Mouse (Mus musculus) liver, embryonic 12.5 days (tissue): ENCODE results near the gene Bak1. TPM values are rescaled to one million over a fixed set of nuclear protein-coding genes. Genes with fewer than 3 reads are reported as not detected.
A peak's percentile ranks its signal among the peaks of the same experiment; 100 is the strongest.

Source experiments
- ATAC-seq: fragments of 200-750 bp; cut with Nextera tagmentation; 2 replicates; pipeline ENCODE4 v1.8.0; 2017; ENCODE audit warnings: moderate number of reproducible peaks, mild to moderate bottlenecking, moderate library complexity
- H3K27ac ChIP-seq: fragments of 300-500 bp; sonication (generic); 2 replicates; pipeline ENCODE4 v1.5.1; 2016; ENCODE audit warnings: mild to moderate bottlenecking
- H3K27me3 ChIP-seq: fragments of 300-500 bp; sonication (generic); replicated peaks from 2 replicates; pipeline ENCODE4 v1.6.1; 2016; ENCODE audit warnings: mild to moderate bottlenecking, moderate library complexity
- H3K36me3 ChIP-seq: fragments of 300-500 bp; sonication (generic); 2 replicates; pipeline ENCODE4 v1.6.1; 2016; ENCODE audit warnings: mild to moderate bottlenecking, moderate library complexity
- H3K4me1 ChIP-seq: fragments of 300-500 bp; sonication (generic); 2 replicates; pipeline ENCODE4 v1.6.1; 2016
- H3K4me2 ChIP-seq: fragments of 300-500 bp; sonication (generic); 2 replicates; pipeline ENCODE4 v1.6.1; 2016; ENCODE audit warnings: mild to moderate bottlenecking, moderate library complexity
- H3K4me3 ChIP-seq: fragments of 300-500 bp; sonication (generic); 2 replicates; pipeline ENCODE4 v1.5.1; 2016; ENCODE audit warnings: mild to moderate bottlenecking, moderate library complexity
- H3K9ac ChIP-seq: fragments of 300-500 bp; sonication (generic); 2 replicates; pipeline ENCODE4 v1.6.1; 2016; ENCODE audit warnings: mild to moderate bottlenecking, moderate library complexity
- H3K9me3 ChIP-seq: fragments of 300-500 bp; sonication (generic); replicated peaks from 2 replicates; pipeline ENCODE4 v1.6.1; 2016; ENCODE audit warnings: mild to moderate bottlenecking, moderate library complexity
- WGBS: fragments of 180-500 bp; shearing (Covaris S2); methylation state at CpG from one replicate; pipeline ENCODE4 v1.1.7; 2016; ENCODE audit not compliant: insufficient replicate concordance; 5-methylcytosine and 5-hydroxymethylcytosine counted together
- polyA plus RNA-seq: library from polyadenylated mRNA; unstranded; fragments of >200 nt; fragmentation: Nextera tagmentation; extraction: Ambion mirVana; gene quantifications from 2 replicates; pipeline ENCODE4 v1.2.1, GENCODE M21; 2016

Bak1 gene
- polyA plus RNA-seq, 1 experiment from 2014 or later: 3.2 TPM

DNA sequence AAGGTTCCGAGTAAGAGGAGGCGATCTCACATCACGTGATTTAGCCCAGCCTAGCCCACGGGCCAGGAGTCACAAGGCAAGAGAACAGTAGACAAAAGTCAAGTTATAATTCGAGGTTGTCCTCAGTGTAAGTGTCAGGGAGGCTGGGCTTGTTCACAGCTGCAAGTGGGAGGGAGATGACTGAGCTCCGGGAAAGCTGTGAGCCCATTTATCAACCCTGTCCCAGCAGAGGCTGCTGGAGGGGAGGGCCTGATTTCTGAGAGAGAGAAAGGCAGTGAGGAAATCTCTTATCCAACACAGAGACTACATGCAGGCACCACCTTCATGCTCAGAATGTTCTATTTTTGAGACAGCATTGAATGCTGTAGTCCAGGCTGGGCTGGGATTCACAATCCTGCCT is 15.9 kb downstream of the Bak1 start:
- WGBS: 30% methylated on average over 6 of the region's 6 CpGs
- no peaks in the 10 kb centered on the region for H3K27me3 ChIP-seq
- peak overlapping the region; percentile 62 for H3K4me2 ChIP-seq
- no peaks in the 10 kb centered on the region for H3K9me3 ChIP-seq
- no peaks in the 10 kb centered on the region for H3K36me3 ChIP-seq
- peak; percentile 49; the same call in 1 of the 2 replicates for ATAC-seq
- H3K4me1 ChIP-seq: peaks cover 28% of the 10 kb centered on the region
- H3K9ac ChIP-seq: peak overlapping the region; percentile 29; the same call in 1 of the 2 replicates
- H3K27ac ChIP-seq: peak overlapping the region; percentile 30; the same call in 1 of the 2 replicates
- no peak overlapping the region for H3K4me3 ChIP-seq

DNA sequence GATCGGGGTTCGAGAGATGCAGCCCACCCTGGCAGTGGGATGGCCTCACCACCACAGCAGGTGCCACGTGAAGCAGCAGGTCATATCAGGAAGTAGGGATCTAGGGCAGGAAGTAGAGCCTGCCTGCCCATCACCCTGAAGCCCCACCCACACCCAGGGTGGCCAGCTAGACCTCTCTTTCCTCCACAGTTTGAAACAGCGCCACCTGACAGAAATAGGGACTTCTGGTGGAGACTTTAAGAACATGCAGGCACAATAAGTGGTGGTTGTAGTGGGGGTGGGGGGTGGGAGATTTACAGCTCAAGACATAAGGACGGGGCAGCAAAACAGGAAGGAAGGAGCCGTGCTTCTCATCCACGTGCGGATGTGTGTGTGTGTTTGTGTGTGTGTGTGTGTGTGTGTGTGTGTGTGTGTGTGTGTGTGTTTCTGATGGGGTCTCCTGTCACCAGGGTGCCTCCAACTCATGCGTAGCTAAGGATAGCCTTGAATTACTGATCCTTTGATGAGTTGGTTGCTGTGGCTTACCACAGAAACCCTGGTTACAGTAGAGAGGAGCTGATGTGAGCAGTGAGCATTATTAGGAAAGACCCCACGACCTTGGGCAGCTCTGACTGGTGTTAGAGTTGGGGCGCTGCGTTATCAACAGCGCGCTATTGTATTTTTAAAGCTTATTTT is 16.7 kb downstream of the Bak1 start:
- Histone ChIP-seq H3K27ac (peak overlapping the region; percentile 7; the same call in 1 of the 2 replicates), H3K27me3 (no peaks in the 10 kb centered on the region; the same call in 1 of the 2 replicates), H3K4me1 (peaks cover 22% of the 10 kb centered on the region), H3K9me3 (no peaks in the 10 kb centered on the region), H3K9ac (peak overlapping the region; percentile 29; the same call in 1 of the 2 replicates), H3K36me3 (no peaks in the 10 kb centered on the region), H3K4me2 (peak overlapping the region; percentile 62), H3K4me3 (peak overlapping the region; percentile 28)
- ATAC-seq: peak; percentile 68
- 23% methylated on average over 14 of the region's 14 CpGs for WGBS

DNA sequence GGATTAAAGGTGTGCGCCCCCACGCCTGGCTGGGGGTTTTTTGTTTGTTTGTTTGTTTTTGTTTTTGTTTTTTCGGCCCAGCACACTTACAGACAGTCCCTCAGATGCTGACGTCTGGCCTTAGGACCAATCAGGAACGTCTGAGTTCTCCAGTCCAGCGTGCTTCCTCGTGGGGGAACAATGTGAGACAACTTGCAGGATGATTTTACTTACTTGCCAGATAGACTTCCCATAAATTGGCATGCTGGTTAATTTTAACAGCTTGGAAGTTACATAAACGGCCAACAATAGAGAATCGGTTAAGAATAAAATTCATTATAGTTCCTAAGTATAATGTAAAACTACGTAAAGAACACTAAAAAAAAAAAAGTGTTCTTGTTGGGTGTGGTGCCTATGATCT is 17.6 kb downstream of the Bak1 start:
- H3K9ac ChIP-seq: no peak overlapping the region
- H3K4me1 ChIP-seq: peaks cover 20% of the 10 kb centered on the region
- H3K4me3 ChIP-seq: no peak overlapping the region
- no peak overlapping the region for H3K4me2 ChIP-seq
- H3K36me3 ChIP-seq: no peaks in the 10 kb centered on the region
- WGBS: 80% methylated on average over 10 of the region's 10 CpGs
- no peaks in the 10 kb centered on the region; the same call in 1 of the 2 replicates for H3K27me3 ChIP-seq
- no peaks in the 10 kb centered on the region for H3K9me3 ChIP-seq
- no peak for ATAC-seq
- H3K27ac ChIP-seq: no peak overlapping the region

DNA sequence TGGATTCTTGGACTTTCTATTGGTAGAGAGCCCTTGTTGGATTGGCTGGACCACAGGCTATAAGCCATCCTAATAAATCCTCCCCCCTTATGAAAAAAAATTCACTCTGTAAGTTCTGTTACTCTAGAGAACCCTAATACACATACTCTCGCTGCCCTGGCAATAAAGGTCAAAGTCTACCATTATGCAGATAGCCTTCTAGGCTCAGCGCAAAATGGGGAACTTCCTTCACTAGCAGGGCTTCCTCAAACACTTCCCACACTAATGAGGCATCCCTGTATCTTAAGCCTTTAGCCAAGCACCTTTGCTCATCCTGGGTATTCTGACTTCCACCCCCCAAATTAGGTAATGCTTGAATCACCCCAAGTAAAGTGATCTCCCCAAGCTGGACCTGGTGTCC is 20.5 kb downstream of the Bak1 start:
- 37% methylated on average over 2 of the region's 2 CpGs for WGBS
- H3K9me3 ChIP-seq: no peaks in the 10 kb centered on the region
- H3K27me3 ChIP-seq: peaks cover 17% of the 10 kb centered on the region
- no peak overlapping the region for H3K27ac ChIP-seq
- H3K9ac ChIP-seq: no peak overlapping the region
- H3K4me2 ChIP-seq: no peak overlapping the region
- H3K4me3 ChIP-seq: no peak overlapping the region
- ATAC-seq: no peak
- peaks cover 19% of the 10 kb centered on the region for H3K4me1 ChIP-seq
- no peaks in the 10 kb centered on the region for H3K36me3 ChIP-seq

DNA sequence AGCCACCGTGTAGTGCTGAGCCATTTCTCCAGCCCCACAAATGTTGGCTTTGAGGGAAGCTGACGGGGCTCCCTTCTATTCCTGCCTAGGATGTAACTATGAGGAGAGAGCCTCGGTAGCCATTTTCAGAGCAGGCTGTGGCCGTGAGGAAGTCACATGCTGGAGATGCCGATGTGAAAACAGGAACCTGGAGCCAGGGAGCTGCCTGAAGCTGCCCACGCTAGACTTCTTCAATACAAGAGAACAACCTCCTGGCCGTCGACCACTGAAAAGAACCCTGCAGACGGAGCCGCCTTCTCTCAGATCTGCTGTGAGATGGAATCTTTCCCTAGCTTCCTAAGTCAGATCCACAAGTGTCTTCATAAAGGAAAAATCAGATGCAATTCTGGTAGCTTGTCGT is 23.2 kb downstream of the Bak1 start:
- no peak for ATAC-seq
- Histone ChIP-seq H3K36me3 (no peaks in the 10 kb centered on the region), H3K9me3 (no peaks in the 10 kb centered on the region), H3K4me1 (no peaks in the 10 kb centered on the region), H3K4me2 (no peak overlapping the region), H3K27ac (no peak overlapping the region), H3K9ac (no peak overlapping the region), H3K4me3 (no peak overlapping the region), H3K27me3 (peaks cover 17% of the 10 kb centered on the region)
- WGBS: 28% methylated on average over 11 of the region's 11 CpGs

DNA sequence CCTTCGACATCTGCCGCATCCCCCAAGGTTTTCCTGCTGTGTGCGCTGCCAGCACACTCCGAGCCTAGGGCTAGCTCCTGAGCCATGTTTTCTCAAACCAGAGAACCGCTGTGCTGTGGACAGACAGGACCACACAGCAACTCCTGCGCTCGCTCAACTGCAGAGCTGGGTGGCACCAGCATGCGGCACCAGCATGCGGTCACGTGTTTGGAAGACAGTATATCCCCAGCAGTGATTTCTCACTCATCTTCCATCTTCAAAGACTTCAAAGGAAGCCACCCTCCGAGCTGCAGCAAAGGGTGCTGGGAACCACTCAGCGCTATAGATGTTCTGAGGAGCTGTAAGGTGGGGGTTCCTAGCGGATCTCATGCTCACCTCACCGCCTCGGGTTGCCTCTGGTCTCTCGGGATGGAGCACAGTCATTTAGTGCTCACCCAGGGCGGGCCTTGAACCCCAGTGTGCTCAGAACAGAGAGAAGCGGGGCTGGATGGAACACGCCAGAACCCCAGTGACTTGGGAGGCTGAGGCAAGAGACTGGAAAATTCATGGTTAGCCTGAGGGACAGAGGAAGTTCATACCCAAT is 23.8 kb downstream of the Bak1 start:
- no peak overlapping the region for H3K4me2 ChIP-seq
- H3K9me3 ChIP-seq: no peaks in the 10 kb centered on the region
- no peak overlapping the region for H3K27ac ChIP-seq
- ATAC-seq: no peak
- peaks cover 17% of the 10 kb centered on the region for H3K27me3 ChIP-seq
- no peaks in the 10 kb centered on the region for H3K4me1 ChIP-seq
- no peak overlapping the region for H3K4me3 ChIP-seq
- WGBS: 35% methylated on average over 19 of the region's 19 CpGs
- no peak overlapping the region for H3K9ac ChIP-seq
- no peaks in the 10 kb centered on the region for H3K36me3 ChIP-seq

DNA sequence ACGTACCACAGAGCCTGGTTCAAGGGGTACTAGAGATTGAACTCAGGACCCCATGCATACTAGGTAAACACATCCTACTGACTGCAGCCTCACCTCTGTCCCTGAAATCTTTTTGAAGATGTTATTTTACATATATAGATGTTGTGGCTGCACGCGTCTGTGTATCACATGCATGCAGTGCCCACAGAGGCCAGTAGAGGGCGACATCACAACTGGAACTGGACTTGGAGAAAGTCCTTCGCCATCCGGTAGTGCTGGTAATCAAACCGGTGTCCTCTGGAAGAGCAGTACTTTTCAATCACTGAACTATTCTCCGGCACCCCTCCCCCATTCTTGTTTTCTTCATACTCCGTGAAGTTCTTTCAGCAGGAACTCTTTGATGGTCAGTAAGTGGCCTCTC is 24.4 kb downstream of the Bak1 start:
- no peaks in the 10 kb centered on the region for H3K4me1 ChIP-seq
- H3K9ac ChIP-seq: no peak overlapping the region
- no peak overlapping the region for H3K4me2 ChIP-seq
- 26% methylated on average over 9 of the region's 9 CpGs for WGBS
- H3K27me3 ChIP-seq: peaks cover 17% of the 10 kb centered on the region
- H3K27ac ChIP-seq: no peak overlapping the region
- no peaks in the 10 kb centered on the region for H3K36me3 ChIP-seq
- H3K4me3 ChIP-seq: no peak overlapping the region
- ATAC-seq: no peak
- no peaks in the 10 kb centered on the region for H3K9me3 ChIP-seq

DNA sequence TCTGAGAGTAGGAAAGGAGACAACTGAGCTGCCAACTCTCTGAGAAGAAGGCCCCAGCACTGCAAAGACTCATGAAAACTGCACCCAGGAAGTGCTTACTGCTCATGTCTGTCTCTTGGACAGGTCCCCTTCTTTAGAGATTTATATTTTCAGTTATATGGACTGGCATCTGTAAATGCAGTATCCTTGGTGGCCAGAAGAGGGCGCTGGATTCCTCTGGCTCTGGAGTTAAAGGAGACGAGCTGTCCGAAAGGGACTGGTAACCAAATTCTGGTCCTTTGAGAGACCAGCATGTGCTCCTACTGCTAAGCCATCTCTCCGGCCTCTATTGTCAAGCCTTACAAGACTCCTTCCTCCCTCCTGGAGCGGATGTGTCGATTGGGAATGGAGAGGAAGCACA is 26.9 kb downstream of the Bak1 start:
- WGBS: 35% methylated on average over 6 of the region's 6 CpGs

DNA sequence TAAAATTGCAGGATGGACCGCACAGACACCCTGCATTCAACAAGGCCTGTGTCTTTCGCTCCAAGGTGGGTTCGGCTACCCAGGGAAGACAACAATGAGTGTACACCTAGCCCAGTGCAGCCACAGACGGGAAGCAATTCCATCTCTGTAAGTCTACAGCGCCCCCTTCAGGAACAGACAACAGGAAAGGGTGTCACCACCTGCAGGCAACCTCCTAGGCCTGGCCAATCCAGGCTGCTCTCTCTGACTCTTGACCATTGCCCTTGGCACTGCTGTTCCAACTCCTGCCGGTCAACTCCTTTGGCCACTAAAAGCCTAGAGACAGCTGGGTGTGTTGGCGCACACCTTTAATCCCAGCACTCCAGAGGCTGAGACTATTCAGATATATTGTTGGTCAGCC is 27.7 kb downstream of the Bak1 start:
- Histone ChIP-seq H3K9ac (no peak overlapping the region), H3K4me2 (no peak overlapping the region), H3K9me3 (no peaks in the 10 kb centered on the region), H3K4me1 (peaks cover 3% of the 10 kb centered on the region; the same call in 1 of the 2 replicates), H3K36me3 (no peaks in the 10 kb centered on the region), H3K27me3 (peaks cover 17% of the 10 kb centered on the region), H3K4me3 (no peak overlapping the region), H3K27ac (no peak overlapping the region)
- no peak for ATAC-seq
- 67% methylated on average over 7 of the region's 7 CpGs for WGBS

More for the DNA sequence above, 26.9 kb downstream of the Bak1 start:
- Histone ChIP-seq H3K36me3 (no peaks in the 10 kb centered on the region), H3K9me3 (no peaks in the 10 kb centered on the region), H3K4me2 (no peak overlapping the region), H3K27me3 (peaks cover 17% of the 10 kb centered on the region), H3K4me1 (no peaks in the 10 kb centered on the region), H3K4me3 (no peak overlapping the region), H3K9ac (no peak overlapping the region), H3K27ac (no peak overlapping the region)
- ATAC-seq: no peak

DNA sequence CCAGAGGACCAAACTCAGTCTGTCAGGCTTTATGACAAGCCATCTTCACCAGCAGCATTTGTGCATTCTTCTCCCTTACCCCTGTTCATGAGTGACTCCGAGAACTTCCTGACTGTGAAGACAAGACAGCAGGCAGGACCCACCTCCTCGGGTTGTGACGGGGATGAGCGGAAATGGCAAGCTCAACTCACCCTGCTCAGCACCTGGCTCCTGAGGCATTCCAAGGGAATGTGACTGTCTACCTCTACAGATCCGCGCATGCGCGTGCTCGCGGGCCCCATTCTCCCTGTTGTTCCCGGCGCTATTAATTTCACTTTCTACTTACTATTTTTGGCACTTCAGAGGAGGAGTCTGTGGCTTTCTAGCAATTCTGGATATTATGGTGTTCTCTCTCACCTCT is 28.8 kb downstream of the Bak1 start:
- no peak for ATAC-seq
- H3K9ac ChIP-seq: no peak overlapping the region
- H3K9me3 ChIP-seq: no peaks in the 10 kb centered on the region
- WGBS: 59% methylated on average over 12 of the region's 12 CpGs
- no peak overlapping the region for H3K4me3 ChIP-seq
- H3K36me3 ChIP-seq: no peaks in the 10 kb centered on the region
- peaks cover 15% of the 10 kb centered on the region for H3K4me1 ChIP-seq
- no peak overlapping the region for H3K4me2 ChIP-seq
- peaks cover 12% of the 10 kb centered on the region for H3K27me3 ChIP-seq
- no peak overlapping the region for H3K27ac ChIP-seq

DNA sequence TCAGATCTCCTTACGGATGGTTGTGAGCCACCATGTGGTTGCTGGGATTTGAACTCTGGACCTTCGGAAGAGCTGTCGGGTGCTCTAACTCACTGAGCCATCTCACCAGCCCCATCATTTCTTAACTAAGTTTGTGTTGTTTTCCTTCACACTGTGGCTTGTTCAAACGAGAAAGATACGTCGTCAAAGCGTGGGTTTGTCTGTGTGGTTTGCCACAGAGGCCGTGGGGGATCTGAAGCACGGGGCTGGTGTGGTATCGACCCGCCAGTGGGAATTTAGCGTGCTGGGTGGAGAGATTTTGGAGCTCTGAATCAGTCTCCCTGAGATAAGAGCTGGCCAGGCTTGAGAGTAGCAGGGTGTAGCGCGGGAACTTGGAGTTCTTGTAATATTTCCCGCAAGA is 30.5 kb downstream of the Bak1 start:
- Histone ChIP-seq H3K4me3 (no peak overlapping the region), H3K9ac (no peak overlapping the region), H3K4me2 (no peak overlapping the region), H3K4me1 (peaks cover 16% of the 10 kb centered on the region), H3K27me3 (no peaks in the 10 kb centered on the region), H3K36me3 (no peaks in the 10 kb centered on the region), H3K9me3 (no peaks in the 10 kb centered on the region), H3K27ac (no peak overlapping the region)
- WGBS: 52% methylated on average over 15 of the region's 15 CpGs
- ATAC-seq: no peak

DNA sequence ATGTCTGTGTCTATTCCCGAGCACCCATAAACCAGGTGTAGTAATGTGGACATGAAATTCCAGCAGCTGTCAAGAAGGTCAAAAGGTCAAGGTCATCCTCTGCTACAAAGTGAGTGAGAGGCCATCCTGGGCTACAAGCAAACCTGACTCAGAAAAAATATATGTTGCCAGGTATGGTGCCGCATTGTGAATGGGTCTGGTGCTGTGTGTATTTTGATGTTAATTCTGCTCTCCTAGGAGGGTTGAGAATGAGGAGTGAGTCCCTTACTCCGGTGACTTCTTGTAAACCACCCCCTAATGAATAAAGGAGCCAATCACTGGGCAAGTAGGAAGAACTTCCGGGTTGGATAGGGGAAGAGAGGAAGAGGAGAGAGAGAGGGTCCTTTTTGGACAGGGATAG is 31.1 kb downstream of the Bak1 start:
- H3K4me3 ChIP-seq: no peak overlapping the region
- no peaks in the 10 kb centered on the region for H3K36me3 ChIP-seq
- H3K9me3 ChIP-seq: no peaks in the 10 kb centered on the region
- H3K9ac ChIP-seq: no peak overlapping the region
- H3K4me2 ChIP-seq: no peak overlapping the region
- ATAC-seq: no peak
- no peaks in the 10 kb centered on the region for H3K27me3 ChIP-seq
- no peak overlapping the region for H3K27ac ChIP-seq
- 62% methylated on average over 4 of the region's 4 CpGs for WGBS
- peaks cover 16% of the 10 kb centered on the region for H3K4me1 ChIP-seq
